Mouse (Mus musculus) CH12.LX (cell line): ENCODE results near the gene Srarp.

Source experiments
- CTCF ChIP-seq, 2 experiments: IDR thresholded peaks in 1 of 2; conservative IDR thresholded peaks in 1 of 2; 2 replicates each; pipeline ENCODE4 v1.5.1; 2011 to 2012; ENCODE audit warnings: low read depth in 2 of 2, low read length in 2 of 2, improper control_type of control experiment in 1 of 2, inconsistent platforms in 1 of 2, mild to moderate bottlenecking in 1 of 2, moderate library complexity in 1 of 2
- EP300 ChIP-seq: IDR thresholded peaks from 2 replicates; pipeline ENCODE4 v1.6.1; 2011; ENCODE audit warnings: low read length, improper control_type of control experiment
- JUND ChIP-seq: conservative IDR thresholded peaks from 2 replicates; pipeline ENCODE4 v1.6.1; 2011; ENCODE audit warnings: low read depth, low read length, improper control_type of control experiment
- KAT2A ChIP-seq: IDR thresholded peaks from 2 replicates; pipeline ENCODE4 v1.6.1; 2012; ENCODE audit warnings: low read length, improper control_type of control experiment, inconsistent platforms; ENCODE audit not compliant: insufficient replicate concordance
- MAFK ChIP-seq: IDR thresholded peaks from 2 replicates; pipeline ENCODE4 v1.6.1; 2011; ENCODE audit warnings: low read length, improper control_type of control experiment; ENCODE audit not compliant: insufficient replicate concordance
- POLR2A ChIP-seq: IDR thresholded peaks from 2 replicates; pipeline ENCODE4 v1.6.1; 2011; ENCODE audit warnings: low read depth, mild to moderate bottlenecking, improper control_type of control experiment, low read length
- RAD21 ChIP-seq: IDR thresholded peaks from 2 replicates; pipeline ENCODE4 v1.6.1; 2011; ENCODE audit warnings: low read depth, mild to moderate bottlenecking, low read length, improper control_type of control experiment, moderate library complexity
- SMC3 ChIP-seq: IDR thresholded peaks from 2 replicates; pipeline ENCODE4 v1.6.1; 2011; ENCODE audit warnings: low read depth, low read length, improper control_type of control experiment

DNA sequence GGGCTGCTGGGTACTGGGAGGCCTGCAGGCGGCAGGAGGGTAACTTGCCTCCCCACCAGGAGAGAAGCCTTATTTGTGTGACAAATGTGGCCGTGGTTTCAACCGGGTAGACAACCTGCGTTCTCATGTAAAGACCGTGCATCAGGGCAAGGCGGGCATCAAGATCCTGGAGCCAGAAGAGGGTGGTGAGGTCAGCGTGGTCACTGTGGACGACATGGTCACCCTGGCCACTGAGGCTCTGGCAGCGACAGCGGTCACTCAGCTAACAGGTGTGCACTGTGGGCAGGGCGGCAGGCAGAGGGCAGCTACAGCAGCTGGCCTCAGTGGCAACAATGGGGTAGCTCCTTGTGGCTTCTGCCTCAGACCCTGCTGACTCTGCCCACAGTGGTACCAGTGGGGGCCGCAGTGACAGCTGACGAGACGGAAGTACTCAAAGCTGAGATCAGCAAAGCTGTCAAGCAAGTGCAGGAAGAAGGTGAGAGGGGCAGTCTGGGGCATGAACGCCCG is 30.4 kb upstream of the Srarp start:
- no peak for TF ChIP-seq CTCF (conservative IDR thresholded peaks at IDR 0.05 in 1 of 2, IDR thresholded peaks at IDR 0.05 in 1 of 2; ENCODE audit: low read depth in 2 of 2, low read length in 2 of 2)
- no peak for TF ChIP-seq RAD21
- TF ChIP-seq KAT2A, result no peak
- no peak for TF ChIP-seq POLR2A
- no peak for TF ChIP-seq SMC3
- TF ChIP-seq EP300, result no peak
- no peak for TF ChIP-seq MAFK
- no peak for TF ChIP-seq JUND
